Mouse (Mus musculus) kidney, adult 9 months (tissue): ENCODE results near the gene Gm14308.
"Not testable (repeated sequence)": the region's sequence is repeated elsewhere in the genome, so short reads cannot be mapped to it uniquely, and the experiment has no call there.

Source experiments
- DNase-seq: peaks from one replicate; pipeline ENCODE4 v3.0.0; 2022

The Gm14308 gene

GRCm38 (mm10) chr2:176636244-176636643 is at the start of gene Gm14308:
Gene Gm14308, minus strand, starts transcription at chr2:176636344.
- not testable (repeated sequence) for DNase-seq

GRCm38 (mm10) chr2:176670222-176670621 is 34.1 kb upstream of the Gm14308 start, which contains the start of gene Zfp973:
Gene Zfp973, plus strand, starts transcription at chr2:176670522.
- not testable (repeated sequence) for DNase-seq
